ENCODE assay signal across 23 mouse cellular contexts in the genomic region with DNA sequence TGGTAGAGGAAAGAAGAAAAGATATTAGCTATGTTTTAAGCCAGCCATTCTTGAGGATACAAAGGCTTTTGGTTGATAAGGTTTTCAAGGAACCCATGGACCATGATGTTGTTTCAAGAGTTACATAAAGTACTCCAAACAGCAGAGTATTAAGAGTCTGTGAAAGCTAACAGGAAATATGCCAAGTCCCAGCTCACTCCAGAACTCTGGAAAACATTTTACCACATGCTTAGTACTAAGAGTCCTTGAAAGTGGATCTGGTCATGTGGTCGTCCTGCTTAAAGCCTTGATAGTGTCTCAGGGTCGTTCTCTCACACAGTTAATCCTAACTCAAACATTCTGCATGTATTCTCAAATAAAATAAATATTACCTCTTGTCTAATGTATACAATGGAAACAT.
DNase-seq lines count a peak whose midpoint lies in the region; ATAC-seq and TF ChIP-seq lines count a peak whose summit lies in the region.
"Had no signal": no experiment of that assay in that cellular context is flagged by ENCODE, and none has a peak within 500 bp of the region (broad histone marks: within the 10 kb centered on the region; RNA-seq: fewer than 3 reads in every experiment).

No protein-coding gene starts in this region.

- no peak overlapping the region for H3K4me2 ChIP-seq in lung, embryonic 14.5 days
- H3K4me2 ChIP-seq: forebrain, embryonic 13.5 days; hindbrain, embryonic 15.5 days; limb, embryonic 12.5 days; liver, embryonic 11.5 days had no signal

- intact Hi-C loops in heart, postnatal 14 days (cut with DNase I), result no loop called here

- H3K4me1 ChIP-seq in lung, embryonic 14.5 days (ENCODE audit: insufficient read depth), result no peaks in the 10 kb centered on the region
- peaks cover 3% of the 10 kb centered on the region for H3K4me1 ChIP-seq in lung, adult 2 months (ENCODE audit: control insufficient read depth, insufficient read depth, low read length)
- H3K4me1 ChIP-seq: forebrain, embryonic 13.5 days; heart, embryonic 10.5 days; hindbrain, embryonic 15.5 days; limb, embryonic 12.5 days had no signal

- 41% methylated on average over 2 of the region's 2 CpGs for WGBS in lung, embryonic 14.5 days
- 33% methylated on average over 2 of the region's 2 CpGs for WGBS in lung, adult 2 months

- no peaks in the 10 kb centered on the region for H3K27me3 ChIP-seq in lung, embryonic 14.5 days (ENCODE audit: insufficient read depth, low read length)
- H3K27me3 ChIP-seq: forebrain, embryonic 13.5 days; hindbrain, embryonic 15.5 days; limb, embryonic 12.5 days had no signal

- H3K9ac ChIP-seq in lung, embryonic 14.5 days, result no peak overlapping the region
- H3K9ac ChIP-seq: forebrain, embryonic 13.5 days; hindbrain, embryonic 15.5 days; limb, embryonic 12.5 days had no signal

- ATAC-seq in lung, embryonic 14.5 days (ENCODE audit: insufficient read depth), result no peak
- ATAC-seq: forebrain, embryonic 13.5 days; inflammation-experienced regulatory T-cells, adult 6 months had no signal

- peaks cover 18% of the 10 kb centered on the region for H3K36me3 ChIP-seq in lung, embryonic 14.5 days (ENCODE audit: insufficient read depth)
- H3K36me3 ChIP-seq: hindbrain, embryonic 15.5 days; limb, embryonic 12.5 days had no signal

- no peak overlapping the region for H3K4me3 ChIP-seq in lung, embryonic 14.5 days (ENCODE audit: low read depth, low read length)
- H3K4me3 ChIP-seq in lung, adult 2 months (replicated peaks; ENCODE audit: extremely low read depth, low read depth, low read length), result no peak overlapping the region
- H3K4me3 ChIP-seq: forebrain, embryonic 13.5 days; heart, embryonic 10.5 days; hindbrain, embryonic 15.5 days; limb, embryonic 12.5 days had no signal

- no peak overlapping the region for H3K27ac ChIP-seq in lung, embryonic 14.5 days (ENCODE audit: low read depth)
- H3K27ac ChIP-seq: forebrain, embryonic 13.5 days; heart, embryonic 10.5 days; hindbrain, embryonic 15.5 days; kidney, postnatal 0 days; limb, embryonic 12.5 days had no signal

- DNase-seq in heart, adult 8-10 months (ENCODE audit: low spot score), result peak; percentile 16
- no peak for DNase-seq in heart, postnatal 14 days
- peak; percentile 30 for DNase-seq in lung, embryonic 14.5 days
- no peak for DNase-seq in lung, adult 2 months
- peak; percentile 18 for DNase-seq in lung, postnatal 14 days
- DNase-seq in layer of hippocampus, adult 9-10 months (ENCODE audit: low spot score), result no peak
- DNase-seq in urinary bladder, postnatal 4 days (ENCODE audit: low spot score in 2 of 2), result no peak
- DNase-seq: adrenal gland, adult 2 months; adrenal gland, postnatal 36 days; B cell, adult 2 months; cerebellum, adult 18-20 months; cerebellum, postnatal 14 days; gastrocnemius, postnatal 25 days; kidney, adult 11 months; layer of hippocampus, adult 9-11 months; midbrain, embryonic 14.5 days had no signal

- no peak for TF ChIP-seq POLR2A in lung, adult 2 months (IDR thresholded peaks at IDR 0.05; ENCODE audit: borderline replicate concordance, extremely low read depth, low read depth, low read length)

- no peak for TF ChIP-seq CTCF in lung, embryonic 14.5 days (IDR thresholded peaks at IDR 0.05; ENCODE audit: low read depth)
- no peak for TF ChIP-seq CTCF in lung, adult 2 months (IDR thresholded peaks at IDR 0.05; ENCODE audit: insufficient read depth, low read length)

- H3K9me3 ChIP-seq in lung, embryonic 14.5 days (ENCODE audit: low read depth, low read length), result no peaks in the 10 kb centered on the region
- H3K9me3 ChIP-seq: forebrain, embryonic 13.5 days; heart, embryonic 10.5 days; hindbrain, embryonic 15.5 days; limb, embryonic 12.5 days had no signal

Comparison
In these comparisons a context has a peak if more than half of its experiments do, and no peak if none do; other contexts are left out.
1. DNase-seq: peak in heart, adult 8-10 months (single experiment), lung, embryonic 14.5 days (single experiment) and lung, postnatal 14 days (single experiment); none in heart, postnatal 14 days (0 of 2), lung, adult 2 months (single experiment), layer of hippocampus, adult 9-10 months (single experiment) and urinary bladder, postnatal 4 days (0 of 2).